Mouse (Mus musculus): ENCODE measurements at regions not wholly inside any gene's neighbourhood (a gene's known extent, or its start where the extent isn't known, plus 50 kb on each side); places are given as distances from the start of the nearest gene placed in this dataset.

DNA sequence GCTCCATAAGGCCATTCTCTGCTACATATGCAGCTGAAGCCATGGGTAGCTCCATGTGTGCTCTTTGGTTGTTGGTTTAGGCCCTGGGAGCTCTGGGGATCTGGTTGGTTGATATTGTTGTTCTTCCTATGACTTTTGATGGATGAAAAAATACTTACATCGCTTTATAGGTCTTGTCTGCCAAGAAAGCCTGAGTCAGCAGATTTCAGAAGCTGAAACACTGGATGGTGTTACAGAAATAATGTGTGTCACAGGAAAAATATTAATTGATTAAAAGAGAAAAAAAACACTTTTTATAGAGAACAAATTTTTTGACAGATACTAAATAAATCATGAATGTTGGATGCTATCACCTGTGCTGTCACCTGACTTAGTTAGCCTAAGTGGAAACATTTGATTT is 52.4 kb upstream of the Plxna2 start:
- 82% methylated on average over 1 of the region's 1 CpGs for WGBS
- H3K9me3 ChIP-seq (ENCODE audit: control insufficient read depth), result no peaks in the 10 kb centered on the region
- H3K36me3 ChIP-seq (ENCODE audit: control insufficient read depth, insufficient read depth), result no peaks in the 10 kb centered on the region
- H3K4me3 ChIP-seq (ENCODE audit: low read depth, low read length), result no peak overlapping the region
- H3K4me1 ChIP-seq (replicated peaks; ENCODE audit: control insufficient read depth, insufficient read depth, low read length), result no peaks in the 10 kb centered on the region
- TF ChIP-seq CTCF (IDR thresholded peaks at IDR 0.05; ENCODE audit: low read depth), result no peak
- H3K27ac ChIP-seq (ENCODE audit: low read depth, low read length), result no peak overlapping the region
- no peak for ATAC-seq
- H3K9ac ChIP-seq (ENCODE audit: low read depth, low read length), result no peak overlapping the region
- H3K27me3 ChIP-seq (replicated peaks; ENCODE audit: control insufficient read depth, insufficient read depth, low read length), result no peaks in the 10 kb centered on the region
- H3K4me2 ChIP-seq (replicated peaks; ENCODE audit: low read depth), result no peak overlapping the region

DNA sequence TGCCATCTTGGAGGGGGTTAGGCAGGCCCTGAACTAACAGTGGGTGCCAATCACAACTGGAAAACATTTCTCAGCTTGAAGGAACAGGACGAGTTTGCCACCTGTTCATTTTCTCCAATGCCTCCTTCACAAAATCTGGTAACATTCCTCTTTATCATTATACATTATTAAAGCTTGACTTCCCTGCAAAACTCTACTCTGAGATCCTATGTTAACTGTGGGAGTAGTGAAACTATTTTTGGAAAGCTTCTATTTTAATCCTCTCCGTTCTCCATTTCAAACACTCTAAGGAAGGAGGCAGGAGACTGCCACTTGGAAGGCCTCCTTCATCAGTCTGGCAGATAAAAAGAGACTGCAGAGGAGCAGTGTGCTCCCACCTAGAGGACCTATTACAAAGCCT is 54.1 kb upstream of the Plxna2 start:
- H3K9ac ChIP-seq (ENCODE audit: low read depth, low read length), result no peak overlapping the region
- no peaks in the 10 kb centered on the region for H3K4me1 ChIP-seq (replicated peaks; ENCODE audit: control insufficient read depth, insufficient read depth, low read length)
- no peaks in the 10 kb centered on the region for H3K36me3 ChIP-seq (ENCODE audit: control insufficient read depth, insufficient read depth)
- H3K27me3 ChIP-seq (replicated peaks; ENCODE audit: control insufficient read depth, insufficient read depth, low read length), result no peaks in the 10 kb centered on the region
- TF ChIP-seq CTCF (IDR thresholded peaks at IDR 0.05; ENCODE audit: low read depth), result no peak
- H3K4me2 ChIP-seq (replicated peaks; ENCODE audit: low read depth), result no peak overlapping the region
- no peaks in the 10 kb centered on the region for H3K9me3 ChIP-seq (ENCODE audit: control insufficient read depth)
- H3K4me3 ChIP-seq (ENCODE audit: low read depth, low read length), result no peak overlapping the region
- no peak overlapping the region for H3K27ac ChIP-seq (ENCODE audit: low read depth, low read length)
- WGBS, result 62% methylated on average over 2 of the region's 2 CpGs
- no peak for ATAC-seq

DNA sequence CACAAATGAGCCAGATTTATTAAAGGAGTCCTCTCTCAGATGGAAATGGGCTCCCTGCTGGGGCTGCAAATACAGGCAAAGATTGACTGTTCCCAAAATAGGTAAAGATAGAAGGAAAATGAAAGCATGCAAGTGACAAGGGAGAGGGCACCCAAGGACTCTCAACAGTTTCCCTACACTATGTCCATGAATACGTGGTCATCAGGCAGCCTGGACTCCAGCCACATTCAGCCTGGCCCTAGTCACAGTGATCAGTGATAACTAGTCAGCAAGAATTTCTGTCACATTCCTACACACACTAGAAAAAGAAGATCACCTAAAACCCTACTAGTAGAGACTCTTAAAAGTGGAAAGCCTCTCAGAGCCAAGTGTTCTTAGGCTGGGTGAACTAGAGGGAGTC is 56.9 kb upstream of the Plxna2 start:
- H3K9ac ChIP-seq (ENCODE audit: low read depth, low read length), result no peak overlapping the region
- no peak overlapping the region for H3K4me2 ChIP-seq (replicated peaks; ENCODE audit: low read depth)
- TF ChIP-seq CTCF (IDR thresholded peaks at IDR 0.05; ENCODE audit: low read depth), result no peak
- no peak for ATAC-seq
- H3K36me3 ChIP-seq (ENCODE audit: control insufficient read depth, insufficient read depth), result no peaks in the 10 kb centered on the region
- no peaks in the 10 kb centered on the region for H3K27me3 ChIP-seq (replicated peaks; ENCODE audit: control insufficient read depth, insufficient read depth, low read length)
- H3K27ac ChIP-seq (ENCODE audit: low read depth, low read length), result no peak overlapping the region
- no peaks in the 10 kb centered on the region for H3K9me3 ChIP-seq (ENCODE audit: control insufficient read depth)
- H3K4me1 ChIP-seq (replicated peaks; ENCODE audit: control insufficient read depth, insufficient read depth, low read length), result no peaks in the 10 kb centered on the region
- H3K4me3 ChIP-seq (ENCODE audit: low read depth, low read length), result no peak overlapping the region
- 83% methylated on average over 1 of the region's 1 CpGs for WGBS

DNA sequence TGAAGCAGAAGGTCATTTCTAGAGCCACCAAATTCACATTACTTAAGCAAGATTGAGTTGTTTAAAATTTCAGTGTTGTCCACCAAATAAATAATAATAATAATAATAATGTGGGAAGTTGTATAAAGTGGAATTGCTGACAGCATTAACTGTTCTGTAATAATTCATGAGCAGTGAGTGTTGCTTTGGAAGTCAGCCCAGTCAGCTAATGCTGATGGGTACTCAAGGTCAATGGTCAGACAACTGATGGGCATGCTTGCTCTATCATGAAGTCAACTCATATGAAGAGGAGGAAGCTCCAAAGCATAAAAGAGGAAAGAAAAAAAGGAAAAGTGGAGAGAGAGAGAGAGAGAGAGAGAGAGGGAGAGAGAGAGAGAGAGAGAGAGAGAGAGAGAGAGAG is 69.4 kb upstream of the Plxna2 start:
- Histone ChIP-seq H3K27ac (ENCODE audit: low read depth, low read length) (no peak overlapping the region), H3K27me3 (replicated peaks; ENCODE audit: control insufficient read depth, insufficient read depth, low read length) (no peaks in the 10 kb centered on the region), H3K4me3 (ENCODE audit: low read depth, low read length) (no peak overlapping the region), H3K36me3 (ENCODE audit: control insufficient read depth, insufficient read depth) (no peaks in the 10 kb centered on the region), H3K4me1 (replicated peaks; ENCODE audit: control insufficient read depth, insufficient read depth, low read length) (no peaks in the 10 kb centered on the region), H3K4me2 (replicated peaks; ENCODE audit: low read depth) (no peak overlapping the region), H3K9ac (ENCODE audit: low read depth, low read length) (no peak overlapping the region), H3K9me3 (ENCODE audit: control insufficient read depth) (no peaks in the 10 kb centered on the region)
- no peak for ATAC-seq
- TF ChIP-seq CTCF (IDR thresholded peaks at IDR 0.05; ENCODE audit: low read depth), result no peak

DNA sequence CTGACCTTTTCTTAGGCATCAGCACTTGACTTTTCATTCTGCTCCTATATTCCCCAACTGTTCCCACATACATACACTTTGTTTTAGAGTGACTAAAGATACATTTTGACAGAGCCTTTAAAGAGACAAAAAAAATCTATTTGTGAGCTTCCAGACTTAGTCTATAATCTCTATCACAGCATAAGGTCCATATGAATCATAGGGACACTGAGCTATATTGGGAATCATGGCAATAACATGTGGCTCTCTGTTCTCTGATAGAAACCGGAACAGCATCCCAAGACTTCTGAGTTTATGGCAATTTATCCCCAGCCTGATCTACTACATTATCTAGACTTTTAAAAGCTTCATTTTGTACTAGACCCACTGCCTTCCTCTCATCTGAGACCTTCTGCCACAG is 69.8 kb upstream of the Plxna2 start:
- no peak for ATAC-seq
- no peaks in the 10 kb centered on the region for H3K36me3 ChIP-seq (ENCODE audit: control insufficient read depth, insufficient read depth)
- no peak overlapping the region for H3K4me2 ChIP-seq (replicated peaks; ENCODE audit: low read depth)

DNA sequence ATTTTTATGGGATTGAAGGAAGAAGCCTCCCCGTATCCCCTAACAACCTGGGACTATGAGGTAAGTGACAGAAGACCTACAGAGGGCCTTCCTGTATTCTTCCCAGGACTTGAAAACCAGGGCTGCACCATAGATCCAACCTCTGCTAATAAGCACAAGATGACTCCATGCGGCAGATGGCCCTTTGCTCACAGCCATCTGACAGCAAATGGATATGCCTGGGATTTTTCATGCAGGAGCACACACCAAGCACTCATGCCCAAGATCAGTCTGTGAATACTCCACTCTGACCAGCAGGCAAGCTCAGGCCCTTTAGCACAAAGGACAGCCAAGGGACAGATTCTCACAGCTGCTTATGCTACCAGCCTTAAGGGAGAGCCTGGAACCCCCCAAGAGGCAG is 77.1 kb upstream of the Plxna2 start:
- 83% methylated on average over 2 of the region's 2 CpGs for WGBS
- no peaks in the 10 kb centered on the region for H3K4me1 ChIP-seq (replicated peaks; ENCODE audit: control insufficient read depth, insufficient read depth, low read length)
- ATAC-seq, result no peak
- H3K9ac ChIP-seq (ENCODE audit: low read depth, low read length), result no peak overlapping the region
- H3K36me3 ChIP-seq (ENCODE audit: control insufficient read depth, insufficient read depth), result no peaks in the 10 kb centered on the region
- no peaks in the 10 kb centered on the region for H3K9me3 ChIP-seq (ENCODE audit: control insufficient read depth)
- H3K4me3 ChIP-seq (ENCODE audit: low read depth, low read length), result no peak overlapping the region
- no peak for TF ChIP-seq CTCF (IDR thresholded peaks at IDR 0.05; ENCODE audit: low read depth)
- no peak overlapping the region for H3K27ac ChIP-seq (ENCODE audit: low read depth, low read length)
- H3K27me3 ChIP-seq (replicated peaks; ENCODE audit: control insufficient read depth, insufficient read depth, low read length), result no peaks in the 10 kb centered on the region
- H3K4me2 ChIP-seq (replicated peaks; ENCODE audit: low read depth), result no peak overlapping the region

More for the DNA sequence above, 69.8 kb upstream of the Plxna2 start:
- no peak overlapping the region for H3K27ac ChIP-seq (ENCODE audit: low read depth, low read length)
- no peak for TF ChIP-seq CTCF (IDR thresholded peaks at IDR 0.05; ENCODE audit: low read depth)
- no peak overlapping the region for H3K4me3 ChIP-seq (ENCODE audit: low read depth, low read length)
- H3K27me3 ChIP-seq (replicated peaks; ENCODE audit: control insufficient read depth, insufficient read depth, low read length), result no peaks in the 10 kb centered on the region
- no peaks in the 10 kb centered on the region for H3K4me1 ChIP-seq (replicated peaks; ENCODE audit: control insufficient read depth, insufficient read depth, low read length)
- WGBS, result 96% methylated on average over 1 of the region's 1 CpGs
- H3K9ac ChIP-seq (ENCODE audit: low read depth, low read length), result no peak overlapping the region
- H3K9me3 ChIP-seq (ENCODE audit: control insufficient read depth), result no peaks in the 10 kb centered on the region

All from intestine, postnatal 0 days (tissue).